Mouse (Mus musculus): Measurements from ENCODE around the gene Slc39a5. TPM values are rescaled to one million over a fixed set of nuclear protein-coding genes. Genes with fewer than 3 reads are reported as not detected.

The Slc39a5 gene
- total and polyA plus RNA-seq, 3 experiments, result not detected

DNA sequence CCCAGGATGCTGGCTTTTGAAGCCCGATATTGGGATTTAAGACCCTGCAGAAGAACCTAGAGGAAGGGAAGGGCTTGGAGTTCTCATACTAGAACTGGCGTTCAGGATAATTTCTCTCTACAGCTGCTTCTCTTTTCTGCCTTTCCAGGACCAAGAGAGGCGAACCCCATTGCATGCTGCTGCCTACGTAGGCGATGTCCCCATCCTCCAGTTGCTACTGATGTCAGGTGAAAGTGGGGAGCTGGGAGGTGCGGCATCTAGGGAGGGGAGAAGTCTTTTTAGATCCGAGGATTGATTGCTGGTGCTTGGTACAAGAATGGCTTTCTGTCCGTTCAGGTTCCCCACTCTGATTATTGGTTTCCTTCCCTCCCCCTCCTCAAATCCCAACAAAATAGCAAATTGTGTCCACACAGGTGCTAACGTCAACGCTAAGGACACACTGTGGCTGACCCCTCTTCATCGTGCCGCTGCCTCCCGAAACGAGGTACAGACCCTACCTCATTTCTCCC, 23.0 kb downstream of the Slc39a5 start:
- Histone ChIP-seq H3K27ac (ENCODE audit: control insufficient read depth, low read depth, low read length) (no peak overlapping the region), H3K9me3 (replicated peaks; ENCODE audit: insufficient read depth, low read length) (no peaks in the 10 kb centered on the region)

GRCm38 (mm10) chr10:128377222-128377939, 23.6 kb downstream of the Slc39a5 start:
- H3K27ac ChIP-seq (ENCODE audit: control insufficient read depth, low read depth, low read length), result peak overlapping the region; percentile 26
- peak; percentile 58 for DNase-seq (ENCODE audit: low read depth, low spot score)

More for the DNA sequence above, 23.0 kb downstream of the Slc39a5 start:
- TF ChIP-seq RCOR1 (IDR thresholded peaks at IDR 0.05; ENCODE audit: low read depth, low read length) (no peak), CTCF (IDR thresholded peaks at IDR 0.05 in 2 of 3, conservative IDR thresholded peaks at IDR 0.05 in 1 of 3; ENCODE audit: control insufficient read depth in 1 of 3, insufficient read depth in 1 of 3, low read depth in 2 of 3, low read length in 3 of 3, poor library complexity in 1 of 3, severe bottlenecking in 1 of 3) (no peak), ELF1 (IDR thresholded peaks at IDR 0.05; ENCODE audit: low read depth, low read length) (no peak), USF2 (IDR thresholded peaks at IDR 0.05; ENCODE audit: borderline replicate concordance in 1 of 2, insufficient read depth in 1 of 2, low read depth in 1 of 2, low read length in 2 of 2) (no peak), HCFC1 (IDR thresholded peaks at IDR 0.05; ENCODE audit: low read depth, low read length) (no peak), POLR2AphosphoS2 (IDR thresholded peaks at IDR 0.05; ENCODE audit: low read length) (no peak), JUND (IDR thresholded peaks at IDR 0.05; ENCODE audit: low read depth, low read length) (no peak), MYB (IDR thresholded peaks at IDR 0.05; ENCODE audit: low read depth, low read length) (no peak)
- Histone ChIP-seq H3K4me3 (ENCODE audit: control insufficient read depth in 1 of 2, insufficient read depth in 1 of 2, low read depth in 2 of 2, low read length in 2 of 2) (peak overlapping the region; percentile 90 to 99), H3K27me3 (ENCODE audit: control insufficient read depth in 1 of 2, insufficient read depth in 2 of 2, low read length in 2 of 2) (no peaks in the 10 kb centered on the region), H3K9ac (ENCODE audit: control insufficient read depth, low read depth, low read length, poor library complexity, severe bottlenecking) (peak overlapping the region; percentile 97), H3K36me3 (ENCODE audit: control insufficient read depth in 1 of 2, insufficient read depth in 2 of 2, low read length in 2 of 2) (peaks cover 2 to 6% of the 10 kb centered on the region in 2 experiments), H3K79me2 (ENCODE audit: control insufficient read depth, insufficient read depth, low read length, poor library complexity) (peaks cover 22% of the 10 kb centered on the region), H3K4me1 (ENCODE audit: control insufficient read depth in 1 of 2, insufficient read depth in 2 of 2, low read length in 2 of 2) (peaks cover 0 to 11% of the 10 kb centered on the region in 2 experiments)
- no peak for DNase-seq (ENCODE audit: low read depth, low spot score)

More at GRCm38 (mm10) chr10:128377222-128377939, 23.6 kb downstream of the Slc39a5 start:
- Histone ChIP-seq H3K9ac (ENCODE audit: control insufficient read depth, low read depth, low read length, poor library complexity, severe bottlenecking) (peak overlapping the region; percentile 97), H3K36me3 (ENCODE audit: control insufficient read depth in 1 of 2, insufficient read depth in 2 of 2, low read length in 2 of 2) (peaks cover 2 to 8% of the 10 kb centered on the region in 2 experiments), H3K27me3 (ENCODE audit: control insufficient read depth in 1 of 2, insufficient read depth in 2 of 2, low read length in 2 of 2) (no peaks in the 10 kb centered on the region), H3K9me3 (replicated peaks; ENCODE audit: insufficient read depth, low read length) (no peaks in the 10 kb centered on the region), H3K4me3 (ENCODE audit: control insufficient read depth in 1 of 2, insufficient read depth in 1 of 2, low read depth in 2 of 2, low read length in 2 of 2) (peak overlapping the region; percentile 90 to 99), H3K4me1 (ENCODE audit: control insufficient read depth in 1 of 2, insufficient read depth in 2 of 2, low read length in 2 of 2) (peaks cover 0 to 14% of the 10 kb centered on the region in 2 experiments), H3K79me2 (ENCODE audit: control insufficient read depth, insufficient read depth, low read length, poor library complexity) (peaks cover 22% of the 10 kb centered on the region)
- TF ChIP-seq TCF12 (IDR thresholded peaks at IDR 0.05; ENCODE audit: low read depth, low read length) (peak; percentile 15; the same call in 1 of the 2 replicates), CHD1 (IDR thresholded peaks at IDR 0.05; ENCODE audit: low read depth, low read length) (peak; percentile 77; the same call in 1 of the 2 replicates), MAFK (IDR thresholded peaks at IDR 0.05; ENCODE audit: borderline replicate concordance, low read depth, low read length) (no peak), POLR2A (IDR thresholded peaks at IDR 0.05; ENCODE audit: control insufficient read depth in 1 of 2, insufficient read depth in 1 of 2, low read depth in 1 of 2, low read length in 2 of 2, poor library complexity in 1 of 2) (peak in 1 of 2 experiments; percentile 24; a peak in 2 of 4 replicates), UBTF (IDR thresholded peaks at IDR 0.05; ENCODE audit: borderline replicate concordance, insufficient read depth, low read depth, low read length) (peak; percentile 99), MXI1 (IDR thresholded peaks at IDR 0.05; ENCODE audit: low read depth, low read length) (0 out of 2 replicates have a peak, but pooled peaks have one; percentile 14), POLR2AphosphoS2 (IDR thresholded peaks at IDR 0.05; ENCODE audit: low read length) (no peak), CTCF (IDR thresholded peaks at IDR 0.05 in 2 of 3, conservative IDR thresholded peaks at IDR 0.05 in 1 of 3; ENCODE audit: control insufficient read depth in 1 of 3, insufficient read depth in 1 of 3, low read depth in 2 of 3, low read length in 3 of 3, poor library complexity in 1 of 3, severe bottlenecking in 1 of 3) (peak in 2 of 3 experiments; percentile 13 to 35; a peak in 3 of 6 replicates), KAT2A (conservative IDR thresholded peaks at IDR 0.05; ENCODE audit: low read depth, low read length) (no peak), ELF1 (IDR thresholded peaks at IDR 0.05; ENCODE audit: low read depth, low read length) (0 out of 2 replicates have a peak, but pooled peaks have one; percentile 22)
